In genomic region chr9:43988981-43989860, GRCm38 (mm10) we compare ENCODE assay signal across 10 mouse cellular contexts. TPM values are rescaled to one million over a fixed set of nuclear protein-coding genes. Genes with fewer than 3 reads are reported as not detected.
DNase-seq lines count a peak whose midpoint lies in the region; ATAC-seq and TF ChIP-seq lines count a peak whose summit lies in the region.
"Had no signal": no experiment of that assay in that cellular context is flagged by ENCODE, and none has a peak within 500 bp of the region (broad histone marks: within the 10 kb centered on the region; RNA-seq: fewer than 3 reads in every experiment).

No protein-coding gene starts in this region.

- no peaks in the 10 kb centered on the region for H3K36me3 ChIP-seq in hindbrain, embryonic 13.5 days
- no peaks in the 10 kb centered on the region for H3K36me3 ChIP-seq in hindbrain, embryonic 12.5 days
- H3K36me3 ChIP-seq in embryonic facial prominence, embryonic 11.5 days (replicated peaks; ENCODE audit: control insufficient read depth, insufficient read depth, low read depth, low read length): no peaks in the 10 kb centered on the region
- H3K36me3 ChIP-seq in forebrain, postnatal 0 days (ENCODE audit: insufficient read depth): no peaks in the 10 kb centered on the region

- peak; percentile 47 for DNase-seq in thymus, postnatal 14 days
- no peak for DNase-seq in thymus, adult 18-20 months
- DNase-seq in embryonic facial prominence, embryonic 11.5 days (ENCODE audit: low spot score): peak; percentile 72
- no peak for DNase-seq in forebrain, postnatal 0 days
- DNase-seq: thymus, postnatal 36 days had no signal

- no peak overlapping the region for H3K27ac ChIP-seq in hindbrain, embryonic 13.5 days
- H3K27ac ChIP-seq in hindbrain, embryonic 12.5 days: no peak overlapping the region
- peak overlapping the region; percentile 61 for H3K27ac ChIP-seq in embryonic facial prominence, embryonic 11.5 days (replicated peaks; ENCODE audit: low read depth, low read length)
- H3K27ac ChIP-seq in forebrain, postnatal 0 days (ENCODE audit: low read depth, low read length): no peak overlapping the region

- H3K9me3 ChIP-seq in hindbrain, embryonic 13.5 days: no peaks in the 10 kb centered on the region
- H3K9me3 ChIP-seq in hindbrain, embryonic 12.5 days (replicated peaks): no peaks in the 10 kb centered on the region
- H3K9me3 ChIP-seq in embryonic facial prominence, embryonic 11.5 days (replicated peaks; ENCODE audit: control insufficient read depth, low read length): no peaks in the 10 kb centered on the region
- H3K9me3 ChIP-seq in forebrain, postnatal 0 days (ENCODE audit: low read length): no peaks in the 10 kb centered on the region

- ATAC-seq in hindbrain, embryonic 13.5 days (ENCODE audit: low FRiP score): no peak
- no peak for ATAC-seq in hindbrain, embryonic 12.5 days (ENCODE audit: low FRiP score)
- ATAC-seq in embryonic facial prominence, embryonic 11.5 days (replicated peaks; ENCODE audit: insufficient number of reproducible peaks, low FRiP score, low TSS enrichment, low read depth): no peak
- ATAC-seq in erythroblast, adult 5-6 weeks (replicated peaks; ENCODE audit: low FRiP score, poor library complexity, severe bottlenecking): no peak
- ATAC-seq in forebrain, postnatal 0 days: no peak
- ATAC-seq: intestine, embryonic 16.5 days had no signal

- WGBS in hindbrain, embryonic 13.5 days: 52% methylated on average over 13 of the region's 13 CpGs
- WGBS in hindbrain, embryonic 12.5 days: 54% methylated on average over 13 of the region's 13 CpGs
- WGBS in embryonic facial prominence, embryonic 11.5 days: 32% methylated on average over 13 of the region's 13 CpGs
- WGBS in forebrain, postnatal 0 days: 44% methylated on average over 13 of the region's 13 CpGs

- H3K4me1 ChIP-seq in hindbrain, embryonic 13.5 days (replicated peaks): peaks cover 22% of the 10 kb centered on the region
- peaks cover 23% of the 10 kb centered on the region for H3K4me1 ChIP-seq in hindbrain, embryonic 12.5 days
- peaks cover 7% of the 10 kb centered on the region; the same call in 1 of the 2 replicates for H3K4me1 ChIP-seq in embryonic facial prominence, embryonic 11.5 days (ENCODE audit: control insufficient read depth, insufficient read depth, low read length)
- no peaks in the 10 kb centered on the region for H3K4me1 ChIP-seq in forebrain, postnatal 0 days (ENCODE audit: insufficient read depth)

- H3K27me3 ChIP-seq in hindbrain, embryonic 13.5 days: peaks cover 10% of the 10 kb centered on the region; the same call in 1 of the 2 replicates
- H3K27me3 ChIP-seq in hindbrain, embryonic 12.5 days: no peaks in the 10 kb centered on the region
- no peaks in the 10 kb centered on the region for H3K27me3 ChIP-seq in embryonic facial prominence, embryonic 11.5 days (ENCODE audit: control insufficient read depth, insufficient read depth, low read length)
- H3K27me3 ChIP-seq in forebrain, postnatal 0 days (ENCODE audit: insufficient read depth, low read length): no peaks in the 10 kb centered on the region

- TF ChIP-seq CTCF in forebrain, postnatal 0 days (IDR thresholded peaks at IDR 0.05; ENCODE audit: low read depth): no peak

- no peak overlapping the region for H3K4me2 ChIP-seq in hindbrain, embryonic 13.5 days
- H3K4me2 ChIP-seq in hindbrain, embryonic 12.5 days (replicated peaks): no peak overlapping the region
- H3K4me2 ChIP-seq in embryonic facial prominence, embryonic 11.5 days (ENCODE audit: low read depth, low read length): no peak overlapping the region
- H3K4me2 ChIP-seq in forebrain, postnatal 0 days (ENCODE audit: low read depth): no peak overlapping the region

- peak overlapping the region; percentile 39; the same call in 1 of the 2 replicates for H3K9ac ChIP-seq in hindbrain, embryonic 13.5 days
- H3K9ac ChIP-seq in hindbrain, embryonic 12.5 days: no peak overlapping the region
- H3K9ac ChIP-seq in embryonic facial prominence, embryonic 11.5 days (replicated peaks; ENCODE audit: low read length): no peak overlapping the region; the same call in 1 of the 2 replicates
- no peak overlapping the region for H3K9ac ChIP-seq in forebrain, postnatal 0 days

- no peak overlapping the region for H3K4me3 ChIP-seq in hindbrain, embryonic 13.5 days
- no peak overlapping the region for H3K4me3 ChIP-seq in hindbrain, embryonic 12.5 days
- H3K4me3 ChIP-seq in embryonic facial prominence, embryonic 11.5 days (ENCODE audit: low read depth, low read length): no peak overlapping the region
- no peak overlapping the region for H3K4me3 ChIP-seq in forebrain, postnatal 0 days (ENCODE audit: low read depth, low read length)

RNA-seq across cellular contexts. Expression of gene Thy1, which starts 54.0 kb away (rescaled TPM):
- polyA plus RNA-seq in hindbrain, embryonic 13.5 days (2015; fragmentation: Nextera tagmentation; extraction: Ambion mirVana): 0.27 and 0.55 TPM in 2 replicates
- polyA plus RNA-seq in hindbrain, embryonic 12.5 days (2016; fragmentation: Nextera tagmentation; extraction: Ambion mirVana): not detected in 2 replicates
- polyA plus RNA-seq in embryonic facial prominence, embryonic 11.5 days (2014; fragmentation: Nextera tagmentation; extraction: Ambion mirVana): 1.8 and 2.4 TPM in 2 replicates
- total RNA-seq in erythroblast, adult 5-6 weeks (2015; ENCODE audit: low replicate concordance): 1.5 and 9.0 TPM in 2 replicates
- total RNA-seq in erythroblast, adult 5-6 weeks (2017; ENCODE audit: low replicate concordance): 5.0 TPM in 1 of 2 replicates, not detected in the other
- 31.6 and 37.6 TPM in 2 replicates for total RNA-seq in forebrain, postnatal 0 days (2014; rRNA removed)
- 18.4 and 23.2 TPM in 2 replicates for polyA plus RNA-seq in forebrain, postnatal 0 days (2015; fragmentation: Nextera tagmentation; extraction: Ambion mirVana)
- polyA plus RNA-seq: forebrain, embryonic 11.5 days had no signal

Comparison
In these comparisons a context has a peak if more than half of its experiments do, and no peak if none do; other contexts are left out.
1. DNase-seq: peak in thymus, postnatal 14 days (single experiment) and embryonic facial prominence, embryonic 11.5 days (single experiment); none in thymus, adult 18-20 months (0 of 2) and forebrain, postnatal 0 days (single experiment).